Mouse (Mus musculus): Measurements from ENCODE around the gene Bclaf1. TPM values are rescaled to one million over a fixed set of nuclear protein-coding genes. Genes with fewer than 3 reads are reported as not detected.
A peak's percentile ranks its signal among the peaks of the same experiment; 100 is the strongest.

The Bclaf1 gene
- polyA plus RNA-seq, 1 experiment = 68.7 TPM

- no peak; the same call in 1 of the 2 replicates for TF ChIP-seq POLR2A (IDR thresholded peaks at IDR 0.05; ENCODE audit: extremely low read depth, insufficient read depth, low read length)
- TF ChIP-seq CTCF (IDR thresholded peaks at IDR 0.05; ENCODE audit: extremely low read depth, insufficient read depth, low read length) = no peak
- Histone ChIP-seq H3K27ac (ENCODE audit: insufficient read depth, low read length) (peak overlapping the region; percentile 94), H3K4me1 (ENCODE audit: control insufficient read depth, insufficient read depth, low read length) (peaks cover 3% of the 10 kb centered on the region; the same call in 1 of the 2 replicates), H3K4me3 (ENCODE audit: insufficient read depth, low read length) (peak overlapping the region; percentile 78)
Measured at GRCm38 (mm10) chr10:20312736-20313301, 550 bp downstream of the Bclaf1 start.

GRCm38 (mm10) chr10:20313447-20313846 is 1.2 kb downstream of the Bclaf1 start:
- no peak overlapping the region for H3K27ac ChIP-seq (ENCODE audit: insufficient read depth, low read length)
- H3K4me3 ChIP-seq (ENCODE audit: insufficient read depth, low read length) = peak overlapping the region; percentile 78; the same call in 1 of the 2 replicates
- TF ChIP-seq CTCF (IDR thresholded peaks at IDR 0.05; ENCODE audit: extremely low read depth, insufficient read depth, low read length) (no peak), POLR2A (IDR thresholded peaks at IDR 0.05; ENCODE audit: extremely low read depth, insufficient read depth, low read length) (no peak)
- peaks cover 3% of the 10 kb centered on the region; the same call in 1 of the 2 replicates for H3K4me1 ChIP-seq (ENCODE audit: control insufficient read depth, insufficient read depth, low read length)

GRCm38 (mm10) chr10:20313941-20314340 is 1.7 kb downstream of the Bclaf1 start:
- TF ChIP-seq CTCF (IDR thresholded peaks at IDR 0.05; ENCODE audit: extremely low read depth, insufficient read depth, low read length) (no peak), POLR2A (IDR thresholded peaks at IDR 0.05; ENCODE audit: extremely low read depth, insufficient read depth, low read length) (no peak)
- Histone ChIP-seq H3K4me1 (ENCODE audit: control insufficient read depth, insufficient read depth, low read length) (peaks cover 3% of the 10 kb centered on the region; the same call in 1 of the 2 replicates), H3K4me3 (ENCODE audit: insufficient read depth, low read length) (no peak overlapping the region), H3K27ac (ENCODE audit: insufficient read depth, low read length) (no peak overlapping the region)

- TF ChIP-seq POLR2A (IDR thresholded peaks at IDR 0.05; ENCODE audit: extremely low read depth, insufficient read depth, low read length) = no peak
- TF ChIP-seq CTCF (IDR thresholded peaks at IDR 0.05; ENCODE audit: extremely low read depth, insufficient read depth, low read length) = 0 out of 2 replicates have a peak, but pooled peaks have one; percentile 2
- peaks cover 3% of the 10 kb centered on the region; the same call in 1 of the 2 replicates for H3K4me1 ChIP-seq (ENCODE audit: control insufficient read depth, insufficient read depth, low read length)
- no peak overlapping the region for H3K27ac ChIP-seq (ENCODE audit: insufficient read depth, low read length)
- no peak overlapping the region for H3K4me3 ChIP-seq (ENCODE audit: insufficient read depth, low read length)
Measured at GRCm38 (mm10) chr10:20314797-20315196, 2.5 kb downstream of the Bclaf1 start.

- Histone ChIP-seq H3K27ac (ENCODE audit: insufficient read depth, low read length) (no peak overlapping the region), H3K4me3 (ENCODE audit: insufficient read depth, low read length) (no peak overlapping the region), H3K4me1 (ENCODE audit: control insufficient read depth, insufficient read depth, low read length) (peaks cover 3% of the 10 kb centered on the region; the same call in 1 of the 2 replicates)
- no peak for TF ChIP-seq POLR2A (IDR thresholded peaks at IDR 0.05; ENCODE audit: extremely low read depth, insufficient read depth, low read length)
- no peak for TF ChIP-seq CTCF (IDR thresholded peaks at IDR 0.05; ENCODE audit: extremely low read depth, insufficient read depth, low read length)
Measured at GRCm38 (mm10) chr10:20317466-20317865, 5.2 kb downstream of the Bclaf1 start.

GRCm38 (mm10) chr10:20326226-20326625 is 14.0 kb downstream of the Bclaf1 start:
- TF ChIP-seq POLR2A (IDR thresholded peaks at IDR 0.05; ENCODE audit: extremely low read depth, insufficient read depth, low read length) (no peak), CTCF (IDR thresholded peaks at IDR 0.05; ENCODE audit: extremely low read depth, insufficient read depth, low read length) (no peak)

GRCm38 (mm10) chr10:20331262-20331661 is 19.0 kb downstream of the Bclaf1 start:
- Histone ChIP-seq H3K4me3 (ENCODE audit: insufficient read depth, low read length) (no peak overlapping the region), H3K4me1 (ENCODE audit: control insufficient read depth, insufficient read depth, low read length) (no peaks in the 10 kb centered on the region), H3K27ac (ENCODE audit: insufficient read depth, low read length) (no peak overlapping the region)
- TF ChIP-seq CTCF (IDR thresholded peaks at IDR 0.05; ENCODE audit: extremely low read depth, insufficient read depth, low read length) = no peak
- no peak for TF ChIP-seq POLR2A (IDR thresholded peaks at IDR 0.05; ENCODE audit: extremely low read depth, insufficient read depth, low read length)

More at GRCm38 (mm10) chr10:20326226-20326625, 14.0 kb downstream of the Bclaf1 start:
- Histone ChIP-seq H3K4me3 (ENCODE audit: insufficient read depth, low read length) (no peak overlapping the region), H3K4me1 (ENCODE audit: control insufficient read depth, insufficient read depth, low read length) (no peaks in the 10 kb centered on the region; the same call in 1 of the 2 replicates), H3K27ac (ENCODE audit: insufficient read depth, low read length) (no peak overlapping the region)

GRCm38 (mm10) chr10:20337872-20338271 is 25.6 kb downstream of the Bclaf1 start:
- Histone ChIP-seq H3K4me1 (ENCODE audit: control insufficient read depth, insufficient read depth, low read length) (no peaks in the 10 kb centered on the region), H3K27ac (ENCODE audit: insufficient read depth, low read length) (no peak overlapping the region), H3K4me3 (ENCODE audit: insufficient read depth, low read length) (no peak overlapping the region)
- TF ChIP-seq CTCF (IDR thresholded peaks at IDR 0.05; ENCODE audit: extremely low read depth, insufficient read depth, low read length) (no peak), POLR2A (IDR thresholded peaks at IDR 0.05; ENCODE audit: extremely low read depth, insufficient read depth, low read length) (no peak)

GRCm38 (mm10) chr10:20345736-20346135 is 33.5 kb downstream of the Bclaf1 start:
- H3K4me3 ChIP-seq (ENCODE audit: insufficient read depth, low read length) = no peak overlapping the region
- no peak overlapping the region for H3K27ac ChIP-seq (ENCODE audit: insufficient read depth, low read length)
- peaks cover 2% of the 10 kb centered on the region; the same call in 1 of the 2 replicates for H3K4me1 ChIP-seq (ENCODE audit: control insufficient read depth, insufficient read depth, low read length)
- TF ChIP-seq POLR2A (IDR thresholded peaks at IDR 0.05; ENCODE audit: extremely low read depth, insufficient read depth, low read length) = no peak
- no peak for TF ChIP-seq CTCF (IDR thresholded peaks at IDR 0.05; ENCODE audit: extremely low read depth, insufficient read depth, low read length)
